Mouse (Mus musculus): ENCODE data around the gene Whrn. TPM values are rescaled to one million over a fixed set of nuclear protein-coding genes. Genes with fewer than 3 reads are reported as not detected.

Gene Whrn
- total RNA-seq (2023): 14.7 TPM

GRCm38 (mm10) chr4:63495915-63496278, at the start of gene Whrn:
Whrn (minus strand) TSS chr4:63495991.

GRCm38 (mm10) chr4:63544494-63545230, 48.9 kb upstream of the Whrn start, which contains the start of gene Atp6v1g1:
Atp6v1g1 (plus strand) TSS chr4:63544772.

GRCm38 (mm10) chr4:63403040-63403959, 92.5 kb downstream of the Whrn start, which contains the start of gene Akna:
Akna (minus strand) TSS chr4:63403354.

Other genes with a start within 250 kb of the Whrn start
- gene Orm1, start 151.4 kb downstream of the Whrn start, total RNA-seq (2023): not detected
- not detected for gene Orm3, start 139.8 kb downstream of the Whrn start, total RNA-seq (2023)
- not detected for gene Orm2, start 133.5 kb downstream of the Whrn start, total RNA-seq (2023)
- 342 TPM for gene Akna, start 92.6 kb downstream of the Whrn start, total RNA-seq (2023)
- gene Atp6v1g1, start 48.8 kb upstream of the Whrn start, total RNA-seq (2023): 66.6 TPM
- gene Tmem268, start 62.8 kb upstream of the Whrn start, total RNA-seq (2023): 19.1 TPM
- gene Gm11213, start 109.3 kb upstream of the Whrn start, total RNA-seq (2023): not detected
- not detected for gene Tex48, start 126.4 kb upstream of the Whrn start, total RNA-seq (2023)
- not detected for gene Gm11214, start 167.4 kb upstream of the Whrn start, total RNA-seq (2023)
- gene Tnfsf15, start 249.1 kb upstream of the Whrn start, total RNA-seq (2023): not detected

Measured in CD4-positive naive resting alpha-beta T cell, adult 57 days (primary cell).